Mouse (Mus musculus) E14TG2a.4 (cell line): ENCODE measurements around the gene Wnk1.

Source experiments
- CTCF ChIP-seq: conservative IDR thresholded peaks from 2 replicates; pipeline ENCODE4 v1.5.1; 2014; ENCODE audit warnings: low read length
- NANOG ChIP-seq: IDR thresholded peaks from 2 replicates; pipeline ENCODE4 v1.6.1; 2014; ENCODE audit warnings: borderline replicate concordance, low read length, mixed read lengths
- POU5F1 ChIP-seq: IDR thresholded peaks from 2 replicates; pipeline ENCODE4 v1.6.1; 2014; ENCODE audit warnings: low read length, borderline replicate concordance

- TF ChIP-seq CTCF = no peak
- no peak for TF ChIP-seq NANOG
- no peak for TF ChIP-seq POU5F1
Observed at GRCm38 (mm10) chr6:120083442-120083841, 45.0 kb upstream of the Wnk1 start.
